Mouse (Mus musculus) midbrain, embryonic 16.5 days (tissue): ENCODE measurements at regions not wholly inside any gene's neighbourhood (a gene's known extent, or its start where the extent isn't known, plus 50 kb on each side); places are given as distances from the start of the nearest gene placed in this dataset.

Experiments used
- ATAC-seq: fragments of 200-750 bp; cut with Nextera tagmentation; 2 replicates; pipeline ENCODE4 v1.8.0; 2017; ENCODE audit warnings: moderate TSS enrichment
- H3K27ac ChIP-seq: fragments of 300-500 bp; sonication (generic); 2 replicates; pipeline ENCODE4 v1.5.1; 2014; ENCODE audit warnings: mild to moderate bottlenecking, low read length, mixed read lengths
- H3K27me3 ChIP-seq: fragments of 300-500 bp; sonication (generic); 2 replicates; pipeline ENCODE4 v1.6.1; 2014; ENCODE audit warnings: low read depth, low read length, mixed read lengths; ENCODE audit not compliant: control insufficient read depth, insufficient read depth
- H3K36me3 ChIP-seq: fragments of 300-500 bp; sonication (generic); 2 replicates; pipeline ENCODE4 v1.6.1; 2014; ENCODE audit warnings: mild to moderate bottlenecking, low read length, moderate library complexity, mixed read lengths; ENCODE audit not compliant: control insufficient read depth, insufficient read depth
- H3K4me1 ChIP-seq: fragments of 300-500 bp; sonication (generic); 2 replicates; pipeline ENCODE4 v1.6.1; 2014; ENCODE audit warnings: mild to moderate bottlenecking, low read length, mixed read lengths; ENCODE audit not compliant: control insufficient read depth, insufficient read depth
- H3K4me2 ChIP-seq: fragments of 300-500 bp; sonication (generic); 2 replicates; pipeline ENCODE4 v1.6.1; 2014; ENCODE audit warnings: mild to moderate bottlenecking, low read length, mixed read lengths
- H3K4me3 ChIP-seq: fragments of 300-500 bp; sonication (generic); 2 replicates; pipeline ENCODE4 v1.5.1; 2014; ENCODE audit warnings: low read depth, mild to moderate bottlenecking, low read length, moderate library complexity, mixed read lengths
- H3K9ac ChIP-seq: fragments of 300-500 bp; sonication (generic); 2 replicates; pipeline ENCODE4 v1.6.1; 2014; ENCODE audit warnings: low read depth, low read length, mixed read lengths
- H3K9me3 ChIP-seq: fragments of 300-500 bp; sonication (generic); replicated peaks from 2 replicates; pipeline ENCODE4 v1.6.1; 2014; ENCODE audit warnings: mild to moderate bottlenecking, low read length, mixed read lengths; ENCODE audit not compliant: control insufficient read depth, poor library complexity, severe bottlenecking
- WGBS: fragments of 180-500 bp; shearing (Covaris S2); extraction: QIAGEN DNeasy Blood & Tissue Kit; methylation state at CpG from one replicate; pipeline ENCODE4 v1.1.7; 2014; 5-methylcytosine and 5-hydroxymethylcytosine counted together

DNA sequence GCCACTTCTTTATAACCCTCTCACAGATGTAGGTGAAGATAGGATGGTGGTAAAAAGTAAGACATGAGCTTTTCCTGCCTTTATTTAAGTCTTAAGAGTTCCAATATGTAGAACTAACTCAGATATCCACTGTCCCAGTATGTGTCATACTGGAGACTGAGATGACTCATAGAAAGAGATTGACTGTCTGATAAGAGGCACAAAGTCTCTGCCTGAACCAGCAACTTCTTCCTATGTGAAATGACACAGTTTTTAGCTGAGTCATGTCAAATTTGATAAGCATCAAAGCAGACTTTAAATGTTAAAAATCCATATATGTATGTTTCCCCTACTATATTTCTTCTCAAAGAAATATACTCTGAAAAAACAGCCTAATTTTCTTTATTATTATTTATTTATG, 216.6 kb downstream of the Col12a1 start:
- H3K9ac ChIP-seq, result no peak overlapping the region
- H3K4me2 ChIP-seq, result no peak overlapping the region
- no peaks in the 10 kb centered on the region for H3K27me3 ChIP-seq
- no peak overlapping the region for H3K27ac ChIP-seq
- no peaks in the 10 kb centered on the region for H3K9me3 ChIP-seq
- no peak for ATAC-seq
- no peak overlapping the region for H3K4me3 ChIP-seq
- H3K36me3 ChIP-seq, result no peaks in the 10 kb centered on the region
- H3K4me1 ChIP-seq, result no peaks in the 10 kb centered on the region

DNA sequence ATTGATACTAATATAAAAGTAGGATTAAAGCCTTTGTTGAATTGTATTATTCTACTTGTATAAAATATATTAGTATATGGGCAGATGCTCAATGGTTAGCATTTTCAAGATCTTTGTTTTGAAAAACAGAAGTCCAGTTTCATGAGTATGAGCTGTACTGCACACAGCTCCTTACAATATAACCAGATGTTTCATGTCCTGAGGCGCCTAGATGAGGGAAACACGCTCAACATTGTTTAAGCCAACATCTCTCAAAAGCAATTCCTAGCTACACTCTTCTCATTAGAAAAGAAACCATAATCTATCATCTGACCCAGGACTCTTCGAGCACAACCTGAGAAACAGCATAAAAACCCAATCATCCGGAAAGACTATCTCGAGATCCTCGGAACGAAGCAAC, 202.2 kb downstream of the Col12a1 start:
- Histone ChIP-seq H3K9me3 (no peaks in the 10 kb centered on the region), H3K4me3 (no peak overlapping the region), H3K9ac (no peak overlapping the region), H3K4me1 (no peaks in the 10 kb centered on the region), H3K27me3 (no peaks in the 10 kb centered on the region), H3K27ac (no peak overlapping the region), H3K4me2 (no peak overlapping the region), H3K36me3 (no peaks in the 10 kb centered on the region)
- ATAC-seq, result no peak
- WGBS, result 93% methylated on average over 7 of the region's 7 CpGs

DNA sequence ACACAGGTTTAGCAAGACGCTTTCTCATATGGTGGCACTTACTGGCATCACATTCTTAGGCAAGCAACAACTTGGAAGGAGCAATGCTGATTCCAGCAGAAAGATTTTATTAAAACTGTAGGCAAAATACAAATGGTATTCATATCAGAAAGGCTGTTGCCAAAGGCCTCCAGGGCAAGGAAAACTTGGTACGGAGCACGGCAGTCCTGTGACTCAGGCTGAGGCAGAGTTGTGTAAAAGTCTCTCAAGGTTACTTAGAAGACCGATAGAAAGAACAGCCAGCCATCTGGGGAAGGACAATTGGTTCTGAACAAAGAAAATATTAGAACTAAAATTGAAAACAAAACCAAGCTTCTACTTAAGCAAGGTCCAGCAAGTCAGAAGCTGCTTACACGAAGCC, 201.2 kb downstream of the Col12a1 start:
- Histone ChIP-seq H3K4me1 (no peaks in the 10 kb centered on the region), H3K9ac (no peak overlapping the region), H3K27ac (no peak overlapping the region), H3K4me3 (no peak overlapping the region), H3K36me3 (no peaks in the 10 kb centered on the region), H3K4me2 (no peak overlapping the region), H3K27me3 (no peaks in the 10 kb centered on the region), H3K9me3 (no peaks in the 10 kb centered on the region)
- WGBS, result 90% methylated on average over 5 of the region's 5 CpGs
- no peak for ATAC-seq

DNA sequence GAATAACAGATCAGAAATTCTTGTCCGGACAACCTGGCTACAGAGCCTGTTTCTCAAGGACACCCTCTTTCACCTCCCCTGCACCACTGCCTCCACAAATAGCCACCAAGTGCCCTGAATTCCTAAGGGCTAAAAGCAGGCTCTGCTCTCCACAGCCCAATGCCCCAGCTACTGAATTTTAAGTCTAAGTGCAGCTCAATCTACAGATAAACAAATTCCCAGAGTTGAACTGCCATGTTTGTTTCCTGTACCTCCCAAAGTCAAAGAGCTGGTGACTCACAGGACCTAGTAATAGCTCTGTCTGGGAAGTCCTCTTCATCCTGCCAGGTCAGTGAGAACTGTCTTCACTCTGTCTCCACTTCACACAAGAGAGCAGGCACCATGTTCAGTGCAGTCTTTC, 200.0 kb downstream of the Col12a1 start:
- Histone ChIP-seq H3K27ac (no peak overlapping the region), H3K4me2 (no peak overlapping the region), H3K9me3 (no peaks in the 10 kb centered on the region), H3K4me1 (no peaks in the 10 kb centered on the region), H3K27me3 (no peaks in the 10 kb centered on the region), H3K9ac (no peak overlapping the region), H3K36me3 (no peaks in the 10 kb centered on the region), H3K4me3 (no peak overlapping the region)
- ATAC-seq, result no peak
- WGBS, result 72% methylated on average over 1 of the region's 1 CpGs

DNA sequence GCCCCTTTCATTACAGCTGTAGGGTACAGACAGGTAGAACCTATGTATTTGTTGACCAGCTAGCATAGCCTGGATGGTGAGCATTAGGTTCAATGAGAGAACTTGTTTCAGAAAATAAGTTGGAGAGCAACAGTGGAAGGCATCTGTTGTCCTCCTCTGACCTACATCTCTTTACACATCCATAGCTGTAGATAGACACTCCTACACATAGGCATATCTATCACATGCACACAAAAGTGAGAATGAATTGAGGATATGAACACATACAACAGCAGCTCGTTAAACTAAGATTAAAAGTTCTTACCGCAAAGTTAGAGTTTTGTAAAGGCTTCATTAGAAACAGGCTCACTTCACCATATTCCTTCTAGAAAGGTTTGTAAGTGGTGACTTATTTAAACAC, 198.1 kb downstream of the Col12a1 start:
- 92% methylated on average over 2 of the region's 2 CpGs for WGBS

DNA sequence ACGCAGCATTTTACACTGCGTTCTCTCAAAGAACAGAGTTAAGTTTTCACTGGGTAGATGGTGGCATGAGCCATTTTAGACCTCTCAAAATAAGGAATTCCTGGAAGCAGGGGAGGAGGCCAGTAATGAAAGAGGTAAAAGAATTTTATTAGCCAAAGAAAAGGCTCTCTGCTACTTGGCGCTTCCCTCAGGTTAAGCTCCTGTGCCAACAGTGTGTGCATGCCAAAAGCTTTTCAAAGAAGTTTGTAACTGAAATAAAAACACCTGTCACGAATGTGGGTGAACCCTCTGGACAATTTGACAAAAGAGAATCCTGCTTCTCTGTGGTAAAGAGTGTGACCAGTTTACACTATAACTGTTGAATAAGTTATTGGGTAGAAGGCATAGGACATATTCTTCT, 195.6 kb downstream of the Col12a1 start:
- ATAC-seq, result no peak
- Histone ChIP-seq H3K4me1 (no peaks in the 10 kb centered on the region), H3K9me3 (no peaks in the 10 kb centered on the region), H3K27ac (no peak overlapping the region), H3K4me3 (no peak overlapping the region), H3K4me2 (no peak overlapping the region), H3K9ac (no peak overlapping the region), H3K36me3 (no peaks in the 10 kb centered on the region), H3K27me3 (no peaks in the 10 kb centered on the region)
- WGBS, result 81% methylated on average over 4 of the region's 4 CpGs

More for the DNA sequence above, 198.1 kb downstream of the Col12a1 start:
- Histone ChIP-seq H3K36me3 (no peaks in the 10 kb centered on the region), H3K4me3 (no peak overlapping the region), H3K27me3 (no peaks in the 10 kb centered on the region), H3K9ac (no peak overlapping the region), H3K27ac (no peak overlapping the region), H3K4me2 (no peak overlapping the region), H3K9me3 (no peaks in the 10 kb centered on the region), H3K4me1 (no peaks in the 10 kb centered on the region)
- ATAC-seq, result no peak

DNA sequence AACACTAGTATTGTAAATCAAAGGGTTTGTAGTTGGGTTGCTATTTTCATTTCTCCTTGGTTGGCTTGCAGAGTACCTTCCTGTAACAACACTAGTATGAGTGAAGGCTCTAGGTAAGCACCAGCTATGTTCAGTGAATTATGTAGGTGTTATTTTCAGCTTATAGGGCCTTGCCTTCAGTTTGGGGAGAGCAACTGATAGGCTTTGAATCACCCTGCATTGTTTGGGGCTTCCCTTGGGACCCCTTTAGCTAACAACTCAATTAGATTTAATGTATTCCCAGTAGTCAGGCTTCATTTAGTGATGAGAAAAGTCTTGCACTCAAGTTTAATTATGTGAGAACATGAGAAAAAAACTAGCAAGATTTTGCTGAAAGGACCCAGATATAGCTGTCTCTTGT, 193.6 kb downstream of the Col12a1 start:
- no peak overlapping the region for H3K27ac ChIP-seq
- no peaks in the 10 kb centered on the region for H3K36me3 ChIP-seq
- H3K4me2 ChIP-seq, result no peak overlapping the region
- no peak overlapping the region for H3K4me3 ChIP-seq
- no peaks in the 10 kb centered on the region for H3K27me3 ChIP-seq
- no peak overlapping the region for H3K9ac ChIP-seq
- H3K4me1 ChIP-seq, result no peaks in the 10 kb centered on the region
- ATAC-seq, result no peak
- no peaks in the 10 kb centered on the region for H3K9me3 ChIP-seq

DNA sequence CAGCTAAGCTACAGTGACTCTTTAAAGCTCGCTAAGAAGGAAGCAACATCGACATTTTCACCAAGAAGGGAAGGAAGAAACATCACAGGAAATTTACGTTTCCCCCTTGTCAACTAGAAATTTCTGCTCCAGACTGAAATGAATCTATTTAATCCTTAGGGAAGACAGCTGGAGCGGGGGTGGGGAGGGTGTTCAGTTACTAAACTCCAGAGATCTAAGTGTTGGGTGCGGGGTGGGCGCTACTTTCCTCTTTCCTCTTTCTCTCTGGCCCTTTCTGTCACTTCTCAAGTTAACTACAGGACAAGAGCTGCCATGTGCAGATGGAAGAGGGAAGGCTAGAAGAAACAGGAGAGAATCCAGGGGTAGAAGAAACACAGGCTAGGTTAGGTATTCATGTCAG, 192.2 kb downstream of the Col12a1 start:
- no peaks in the 10 kb centered on the region for H3K36me3 ChIP-seq
- no peak overlapping the region for H3K27ac ChIP-seq
- no peak overlapping the region for H3K4me3 ChIP-seq
- H3K9ac ChIP-seq, result no peak overlapping the region
- H3K9me3 ChIP-seq, result no peaks in the 10 kb centered on the region
- 79% methylated on average over 6 of the region's 6 CpGs for WGBS
- no peak overlapping the region for H3K4me2 ChIP-seq
- H3K27me3 ChIP-seq, result no peaks in the 10 kb centered on the region
- no peak for ATAC-seq
- no peaks in the 10 kb centered on the region for H3K4me1 ChIP-seq

DNA sequence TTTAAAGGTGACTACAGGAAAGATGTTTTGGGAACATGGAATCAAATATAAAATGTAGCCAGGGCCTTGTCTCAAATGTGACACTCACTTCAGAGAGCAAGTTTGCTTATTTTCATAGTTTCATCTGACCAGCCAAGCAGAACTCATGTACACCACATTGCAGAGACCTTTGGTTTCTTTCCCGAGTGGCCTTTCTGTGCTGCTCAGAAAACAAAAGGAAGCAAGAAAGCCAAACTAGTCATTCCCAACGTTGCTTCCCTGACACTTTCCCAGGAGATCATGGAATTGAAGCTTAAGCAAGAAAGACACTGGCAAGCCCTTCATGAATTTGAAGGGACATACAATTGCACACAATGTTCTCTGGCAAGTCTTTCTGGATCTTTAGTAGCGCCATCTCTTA, 191.3 kb downstream of the Col12a1 start:
- ATAC-seq, result no peak
- WGBS, result 71% methylated on average over 3 of the region's 3 CpGs
- Histone ChIP-seq H3K9ac (no peak overlapping the region), H3K27me3 (no peaks in the 10 kb centered on the region), H3K4me3 (no peak overlapping the region), H3K4me2 (no peak overlapping the region), H3K27ac (no peak overlapping the region), H3K9me3 (no peaks in the 10 kb centered on the region), H3K36me3 (no peaks in the 10 kb centered on the region), H3K4me1 (no peaks in the 10 kb centered on the region)
